Mouse (Mus musculus): ENCODE measurements around the gene Smg7. TPM values are rescaled to one million over a fixed set of nuclear protein-coding genes. Genes with fewer than 3 reads are reported as not detected.

Smg7 gene
- polyA plus RNA-seq, 1 experiment from 2014 or later: 21.9 TPM

- H3K4me2 ChIP-seq: no peak overlapping the region
- no peaks in the 10 kb centered on the region for H3K27me3 ChIP-seq
- no peaks in the 10 kb centered on the region for H3K9me3 ChIP-seq (replicated peaks)
- H3K36me3 ChIP-seq: no peaks in the 10 kb centered on the region
- peaks cover 12% of the 10 kb centered on the region for H3K4me1 ChIP-seq (replicated peaks)
- H3K4me3 ChIP-seq: no peak overlapping the region
- H3K9ac ChIP-seq: no peak overlapping the region
- ATAC-seq (replicated peaks; ENCODE audit: insufficient number of reproducible peaks, insufficient read depth, low FRiP score, low read depth): no peak
- WGBS: 81% methylated on average over 13 of the region's 13 CpGs
- H3K27ac ChIP-seq: peak overlapping the region; percentile 45; the same call in 1 of the 2 replicates
Measured at GRCm38 (mm10) chr1:152800633-152801176, 101.7 kb downstream of the Smg7 start.

GRCm38 (mm10) chr1:152799897-152800296 lies 102.5 kb downstream of the Smg7 start, which contains the start of gene Ncf2:
Ncf2 (plus strand) TSS chr1:152800194.
- Histone ChIP-seq H3K4me3 (no peak within 1 kb of the TSS), H3K36me3 (no peaks in the 10 kb centered on the region), H3K9ac (no peak within 1 kb of the TSS), H3K4me1 (replicated peaks) (peaks cover 12% of the 10 kb centered on the region), H3K27me3 (no peaks in the 10 kb centered on the region), H3K27ac (peak within 1 kb of the TSS; percentile 45), H3K4me2 (no peak within 1 kb of the TSS), H3K9me3 (replicated peaks) (no peaks in the 10 kb centered on the region)
- peak; percentile 90 for ATAC-seq (replicated peaks; ENCODE audit: insufficient number of reproducible peaks, insufficient read depth, low FRiP score, low read depth)
- 12% methylated on average over 2 of the region's 2 CpGs for WGBS

- Histone ChIP-seq H3K36me3 (no peaks in the 10 kb centered on the region), H3K4me2 (no peak overlapping the region), H3K9ac (no peak overlapping the region), H3K27ac (peak overlapping the region; percentile 45; the same call in 1 of the 2 replicates), H3K4me1 (replicated peaks) (peaks cover 13% of the 10 kb centered on the region), H3K9me3 (replicated peaks) (no peaks in the 10 kb centered on the region), H3K4me3 (no peak overlapping the region), H3K27me3 (no peaks in the 10 kb centered on the region)
- 56% methylated on average over 9 of the region's 9 CpGs for WGBS
- peak; percentile 32; the same call in 1 of the 2 replicates for ATAC-seq (replicated peaks; ENCODE audit: insufficient number of reproducible peaks, insufficient read depth, low FRiP score, low read depth)
Measured at GRCm38 (mm10) chr1:152798125-152798524, 104.3 kb downstream of the Smg7 start.

- H3K9me3 ChIP-seq (replicated peaks): no peaks in the 10 kb centered on the region
- WGBS: 81% methylated on average over 8 of the region's 8 CpGs
- no peak for ATAC-seq (replicated peaks; ENCODE audit: insufficient number of reproducible peaks, insufficient read depth, low FRiP score, low read depth)
Measured at GRCm38 (mm10) chr1:152796683-152797263, 105.7 kb downstream of the Smg7 start.

GRCm38 (mm10) chr1:152795688-152796255 lies 106.7 kb downstream of the Smg7 start:
- no peak overlapping the region for H3K27ac ChIP-seq
- H3K27me3 ChIP-seq: no peaks in the 10 kb centered on the region
- H3K4me3 ChIP-seq: no peak overlapping the region
- H3K9me3 ChIP-seq (replicated peaks): no peaks in the 10 kb centered on the region
- no peak overlapping the region for H3K4me2 ChIP-seq
- no peak for ATAC-seq (replicated peaks; ENCODE audit: insufficient number of reproducible peaks, insufficient read depth, low FRiP score, low read depth)
- H3K36me3 ChIP-seq: no peaks in the 10 kb centered on the region
- H3K4me1 ChIP-seq (replicated peaks): peaks cover 25% of the 10 kb centered on the region
- 48% methylated on average over 8 of the region's 8 CpGs for WGBS
- no peak overlapping the region for H3K9ac ChIP-seq

More at GRCm38 (mm10) chr1:152796683-152797263, 105.7 kb downstream of the Smg7 start:
- no peak overlapping the region for H3K4me2 ChIP-seq
- H3K27me3 ChIP-seq: no peaks in the 10 kb centered on the region
- H3K27ac ChIP-seq: no peak overlapping the region
- H3K4me3 ChIP-seq: no peak overlapping the region
- peaks cover 19% of the 10 kb centered on the region for H3K4me1 ChIP-seq (replicated peaks)
- H3K36me3 ChIP-seq: no peaks in the 10 kb centered on the region
- no peak overlapping the region for H3K9ac ChIP-seq

- peaks cover 21% of the 10 kb centered on the region for H3K4me1 ChIP-seq (replicated peaks)
- ATAC-seq (replicated peaks; ENCODE audit: insufficient number of reproducible peaks, insufficient read depth, low FRiP score, low read depth): no peak
- H3K9me3 ChIP-seq (replicated peaks): no peaks in the 10 kb centered on the region
- H3K27me3 ChIP-seq: no peaks in the 10 kb centered on the region
- no peak overlapping the region for H3K4me2 ChIP-seq
- no peak overlapping the region for H3K27ac ChIP-seq
- H3K36me3 ChIP-seq: no peaks in the 10 kb centered on the region
- H3K4me3 ChIP-seq: no peak overlapping the region
- H3K9ac ChIP-seq: no peak overlapping the region
- WGBS: 60% methylated on average over 6 of the region's 6 CpGs
Measured at GRCm38 (mm10) chr1:152793495-152794130, 108.8 kb downstream of the Smg7 start.

GRCm38 (mm10) chr1:152792736-152793494 lies 109.5 kb downstream of the Smg7 start:
- H3K36me3 ChIP-seq: no peaks in the 10 kb centered on the region
- no peak overlapping the region for H3K4me3 ChIP-seq
- no peak overlapping the region for H3K4me2 ChIP-seq
- WGBS: 61% methylated on average over 12 of the region's 12 CpGs
- ATAC-seq (replicated peaks; ENCODE audit: insufficient number of reproducible peaks, insufficient read depth, low FRiP score, low read depth): no peak
- no peaks in the 10 kb centered on the region for H3K27me3 ChIP-seq
- no peak overlapping the region for H3K9ac ChIP-seq
- peaks cover 21% of the 10 kb centered on the region for H3K4me1 ChIP-seq (replicated peaks)
- H3K27ac ChIP-seq: no peak overlapping the region
- H3K9me3 ChIP-seq (replicated peaks): no peaks in the 10 kb centered on the region

- WGBS: 29% methylated on average over 4 of the region's 4 CpGs
- peak overlapping the region; percentile 50 for H3K27ac ChIP-seq
- 0 out of 2 replicates have a peak overlapping the region, but pooled peaks have one; percentile 32 for H3K4me2 ChIP-seq
- peaks cover 21% of the 10 kb centered on the region for H3K4me1 ChIP-seq (replicated peaks)
- no peak overlapping the region for H3K4me3 ChIP-seq
- no peak for ATAC-seq (replicated peaks; ENCODE audit: insufficient number of reproducible peaks, insufficient read depth, low FRiP score, low read depth)
- no peaks in the 10 kb centered on the region for H3K9me3 ChIP-seq (replicated peaks)
- H3K36me3 ChIP-seq: no peaks in the 10 kb centered on the region
- H3K27me3 ChIP-seq: no peaks in the 10 kb centered on the region
- H3K9ac ChIP-seq: no peak overlapping the region
Measured at GRCm38 (mm10) chr1:152791269-152791668, 111.2 kb downstream of the Smg7 start.

- H3K4me1 ChIP-seq (replicated peaks): peaks cover 19% of the 10 kb centered on the region
- H3K27me3 ChIP-seq: no peaks in the 10 kb centered on the region
- H3K9me3 ChIP-seq (replicated peaks): no peaks in the 10 kb centered on the region
- H3K9ac ChIP-seq: no peak overlapping the region
- H3K4me2 ChIP-seq: peak overlapping the region; percentile 32; the same call in 1 of the 2 replicates
- H3K36me3 ChIP-seq: no peaks in the 10 kb centered on the region
- 7% methylated on average over 6 of the region's 6 CpGs for WGBS
- H3K27ac ChIP-seq: peak overlapping the region; percentile 50
- ATAC-seq (replicated peaks; ENCODE audit: insufficient number of reproducible peaks, insufficient read depth, low FRiP score, low read depth): peak; percentile 55; the same call in 1 of the 2 replicates
- H3K4me3 ChIP-seq: no peak overlapping the region
Measured at GRCm38 (mm10) chr1:152790821-152791220, 111.6 kb downstream of the Smg7 start.

- H3K27ac ChIP-seq: peak overlapping the region; percentile 50; the same call in 1 of the 2 replicates
- WGBS: 21% methylated on average over 12 of the region's 12 CpGs
- H3K4me2 ChIP-seq: peak overlapping the region; percentile 32
- peaks cover 19% of the 10 kb centered on the region for H3K4me1 ChIP-seq (replicated peaks)
- no peak overlapping the region for H3K9ac ChIP-seq
- H3K4me3 ChIP-seq: no peak overlapping the region
- no peaks in the 10 kb centered on the region for H3K36me3 ChIP-seq
- ATAC-seq (replicated peaks; ENCODE audit: insufficient number of reproducible peaks, insufficient read depth, low FRiP score, low read depth): no peak; the same call in 1 of the 2 replicates
- no peaks in the 10 kb centered on the region for H3K27me3 ChIP-seq
- H3K9me3 ChIP-seq (replicated peaks): no peaks in the 10 kb centered on the region
Measured at GRCm38 (mm10) chr1:152790254-152790653, 112.2 kb downstream of the Smg7 start.

Measured in heart, embryonic 15.5 days (tissue).